Mouse (Mus musculus): ENCODE measurements around the gene Atg4a-ps. TPM values are rescaled to one million over a fixed set of nuclear protein-coding genes. Genes with fewer than 3 reads are reported as not detected.

The Atg4a-ps gene
- total RNA-seq, 2 experiments from 2014 or later, result 2.2 TPM; not detected in 1

DNA sequence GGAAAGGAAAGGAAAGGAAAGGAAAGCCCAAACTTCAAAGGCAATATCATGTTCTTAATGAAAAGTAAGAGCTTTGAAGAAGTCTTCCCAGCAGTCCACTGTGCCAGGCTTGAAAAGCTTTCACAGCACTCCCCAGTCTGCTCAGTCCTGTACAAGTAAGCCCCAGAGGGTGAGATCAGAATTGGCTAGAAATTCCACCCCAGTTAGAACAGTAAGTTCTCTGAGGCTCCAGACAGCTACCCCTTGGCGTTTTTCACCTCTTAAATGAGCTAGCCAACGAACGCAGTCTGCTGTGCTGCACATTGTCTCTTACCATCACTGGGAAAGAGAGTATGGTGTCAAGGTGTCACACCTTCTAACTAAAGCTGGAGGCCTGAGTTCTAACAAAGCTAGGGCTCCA is 18.2 kb downstream of the Atg4a-ps start:
- DNase-seq, result peak in 1 of 2 experiments; percentile 35

DNA sequence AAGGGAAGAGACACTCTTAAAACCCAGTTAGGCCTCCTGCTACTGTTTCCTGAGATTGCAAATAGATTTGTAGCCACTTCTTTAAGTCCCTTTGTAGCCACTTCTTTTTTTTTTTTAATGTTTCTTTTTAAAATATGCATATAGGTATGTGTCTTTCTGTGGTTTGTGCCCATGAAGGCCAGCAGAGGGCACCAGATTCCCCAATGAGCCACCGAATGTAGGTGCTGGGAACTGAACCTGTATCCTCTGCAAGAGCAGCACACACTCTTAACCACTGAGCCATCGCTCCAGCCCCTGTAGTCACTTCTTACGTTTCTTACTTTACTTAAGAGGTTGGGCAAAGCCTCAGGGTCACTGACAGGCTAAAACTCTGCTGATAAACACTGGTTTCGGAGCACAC is 19.4 kb downstream of the Atg4a-ps start:
- no peak for DNase-seq

DNA sequence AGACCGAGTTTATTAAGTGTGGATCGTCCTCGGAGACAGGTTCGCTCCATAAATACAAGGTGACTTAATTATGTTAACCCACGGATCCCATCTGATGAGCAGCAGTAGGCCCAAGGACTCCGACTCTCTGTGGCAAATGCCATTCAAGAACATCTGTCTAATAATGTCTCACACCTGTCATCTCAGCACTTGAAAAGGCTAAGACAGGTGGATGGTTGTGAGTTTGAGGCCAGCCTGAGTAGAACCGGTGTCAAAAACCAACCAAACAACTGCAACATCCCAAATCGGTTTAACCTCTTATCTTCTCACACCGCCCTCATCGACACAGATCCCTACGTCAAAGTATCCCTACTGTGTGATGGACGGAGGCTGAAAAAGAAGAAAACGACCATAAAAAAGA is 20.7 kb downstream of the Atg4a-ps start:
- DNase-seq, result no peak

DNA sequence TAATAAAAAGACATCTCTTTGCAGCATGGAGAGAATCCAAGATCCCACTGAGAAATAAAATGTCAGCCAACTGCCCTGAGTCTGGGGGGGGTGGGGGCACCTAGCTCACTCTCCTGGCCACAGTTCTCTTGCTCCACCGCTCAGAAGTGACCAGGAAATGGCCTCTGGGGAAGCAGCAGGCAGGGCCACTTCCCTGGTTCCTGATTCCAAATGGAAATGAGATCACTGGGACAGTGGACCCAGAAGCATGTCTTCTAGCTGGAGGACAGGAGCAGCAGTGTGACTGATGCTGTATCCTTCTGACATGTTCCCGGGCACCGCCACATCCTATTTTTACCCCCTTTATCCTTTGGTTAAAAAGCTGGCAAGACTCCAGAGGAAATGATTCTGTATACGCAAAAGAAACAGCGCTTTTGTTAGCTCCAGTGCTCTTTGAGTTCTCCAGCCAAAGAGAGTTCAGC is 21.2 kb downstream of the Atg4a-ps start:
- no peak for DNase-seq

DNA sequence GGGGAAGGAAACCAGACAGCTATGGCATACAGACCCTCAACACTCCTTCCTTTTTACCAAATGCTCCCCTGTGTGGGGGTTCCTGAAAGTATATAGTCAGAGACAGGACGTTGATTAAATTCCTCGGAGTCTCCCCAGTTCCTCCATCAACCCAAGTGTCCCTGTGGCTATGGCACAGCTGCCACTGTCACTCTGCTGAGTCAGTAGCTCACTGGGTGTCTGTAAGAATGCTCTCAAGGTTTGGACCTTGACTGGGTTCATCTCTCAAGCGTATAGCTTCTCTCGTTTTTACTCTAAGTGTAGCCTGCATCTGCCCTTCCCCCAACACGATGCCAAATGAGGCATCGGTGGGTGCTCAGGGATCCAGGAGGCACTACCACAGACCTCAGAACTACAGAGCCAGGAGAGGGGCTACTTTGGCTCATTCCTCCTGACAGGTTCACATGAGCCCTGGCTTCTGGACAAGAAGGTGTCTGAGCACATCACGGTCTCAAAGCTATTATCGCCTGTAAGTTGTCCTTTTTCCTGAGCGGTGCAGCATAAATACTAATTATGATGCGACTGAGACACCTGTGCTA is 21.9 kb downstream of the Atg4a-ps start:
- no peak for DNase-seq

DNA sequence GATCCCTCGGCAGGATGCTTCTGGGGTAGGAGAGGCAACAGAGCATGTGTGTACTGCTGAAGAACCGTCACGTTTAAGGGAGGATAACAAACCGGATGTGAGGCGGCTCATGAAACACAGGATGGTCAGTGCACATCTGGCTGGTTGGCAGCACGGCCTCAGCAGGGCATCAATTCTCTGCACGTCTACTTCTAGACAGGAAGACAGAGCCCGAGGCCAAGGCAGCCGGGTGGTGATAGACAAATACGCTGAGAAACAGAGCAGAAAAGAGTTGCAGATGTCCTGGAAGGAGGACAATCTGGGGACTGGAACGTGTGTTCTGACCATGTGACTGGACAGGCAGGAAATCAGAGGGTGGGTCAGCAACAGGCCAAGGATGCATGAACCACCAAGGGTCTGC is 25.8 kb downstream of the Atg4a-ps start:
- DNase-seq, result no peak

DNA sequence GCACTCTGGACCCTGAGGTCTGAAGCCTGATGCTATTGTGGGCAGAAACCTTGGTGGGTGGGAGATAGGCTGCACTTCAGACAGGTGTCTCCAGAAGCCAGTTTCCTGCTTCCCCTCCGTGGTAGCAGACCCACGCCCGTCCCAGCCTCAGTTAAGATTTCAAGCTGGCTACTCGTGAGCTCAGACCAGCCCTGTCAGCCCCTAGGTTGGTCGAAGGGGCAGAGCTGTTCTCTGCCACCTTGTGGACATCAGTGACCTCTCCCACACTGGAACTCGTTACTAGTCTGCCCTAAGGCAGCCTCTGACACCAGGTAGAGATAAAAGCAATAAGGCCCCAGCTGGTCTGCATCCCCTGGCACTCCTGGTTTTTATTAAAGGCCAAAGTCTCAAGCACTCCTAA is 28.9 kb downstream of the Atg4a-ps start:
- DNase-seq, result no peak

DNA sequence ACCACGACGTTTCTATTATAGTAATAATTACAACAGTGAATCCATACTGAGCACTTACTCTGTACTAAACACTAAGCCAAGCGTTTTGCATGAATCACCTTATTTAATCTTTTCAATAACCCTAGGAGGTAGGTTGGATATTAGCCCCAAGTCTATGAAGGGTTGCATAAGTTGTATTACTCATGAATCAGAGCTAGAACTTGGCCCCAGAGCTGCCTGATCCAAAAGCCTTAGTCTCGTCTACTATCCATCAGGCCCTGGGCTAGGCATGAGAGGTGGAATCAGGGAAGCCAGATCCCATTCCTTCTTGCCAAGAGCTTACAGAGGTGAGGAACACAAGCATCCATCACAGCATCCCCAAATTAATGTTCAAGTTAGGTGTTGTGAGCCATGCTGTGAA is 30.2 kb downstream of the Atg4a-ps start:
- no peak for DNase-seq

DNA sequence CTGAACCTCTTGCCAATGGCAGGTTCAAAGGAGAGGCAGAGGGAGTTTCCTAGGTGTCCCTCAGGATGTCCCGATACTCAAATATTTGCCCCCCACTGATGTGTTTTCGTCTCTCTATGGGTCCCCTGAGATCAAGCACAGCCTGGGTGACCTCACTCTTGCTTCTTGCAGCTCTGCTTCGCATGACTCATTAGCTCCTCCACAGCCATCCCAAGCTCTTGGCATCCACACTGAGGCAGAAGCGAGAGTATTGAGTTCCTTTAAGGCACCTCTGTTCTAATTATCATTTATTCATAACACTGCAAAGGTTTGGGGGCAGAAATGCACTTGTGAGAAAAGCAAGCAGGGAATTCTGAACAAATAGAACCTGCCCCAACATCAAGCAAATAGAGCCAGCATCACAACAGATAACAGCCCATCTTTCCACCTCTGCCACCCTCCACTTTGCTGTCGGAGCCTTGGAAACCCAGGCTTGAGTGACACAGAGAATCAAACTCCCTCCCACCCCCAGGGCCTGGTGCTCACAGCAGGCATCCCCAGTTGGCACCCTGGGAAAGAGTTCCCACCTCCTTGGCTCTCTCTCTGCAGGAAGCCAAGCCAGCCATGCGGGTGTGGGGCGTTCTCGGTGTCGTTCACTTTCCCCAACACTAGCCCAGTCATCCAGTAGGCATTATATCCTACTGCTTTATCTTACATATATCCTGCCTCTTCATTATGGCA is 33.1 kb downstream of the Atg4a-ps start:
- peak; percentile 35 to 62 for DNase-seq

DNA sequence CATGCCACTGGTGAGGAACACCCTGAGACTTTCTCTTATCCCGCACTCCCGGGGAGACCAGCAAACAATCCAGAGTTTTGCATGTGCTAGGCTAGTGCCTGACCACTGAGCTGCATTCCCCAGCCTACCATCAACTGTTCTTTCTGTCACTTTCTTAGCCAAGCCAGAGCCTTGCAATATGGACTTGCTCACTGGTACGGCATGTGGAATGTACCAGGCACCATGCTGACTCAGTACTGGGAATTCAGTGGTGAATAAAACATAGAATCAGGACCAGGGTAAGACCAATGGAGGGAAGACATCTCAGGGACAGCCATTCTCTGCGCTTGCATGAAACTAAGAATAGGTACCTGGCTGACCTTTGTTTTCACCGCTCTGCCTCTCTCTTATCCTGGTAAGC is 35.6 kb downstream of the Atg4a-ps start:
- no peak for DNase-seq

DNA sequence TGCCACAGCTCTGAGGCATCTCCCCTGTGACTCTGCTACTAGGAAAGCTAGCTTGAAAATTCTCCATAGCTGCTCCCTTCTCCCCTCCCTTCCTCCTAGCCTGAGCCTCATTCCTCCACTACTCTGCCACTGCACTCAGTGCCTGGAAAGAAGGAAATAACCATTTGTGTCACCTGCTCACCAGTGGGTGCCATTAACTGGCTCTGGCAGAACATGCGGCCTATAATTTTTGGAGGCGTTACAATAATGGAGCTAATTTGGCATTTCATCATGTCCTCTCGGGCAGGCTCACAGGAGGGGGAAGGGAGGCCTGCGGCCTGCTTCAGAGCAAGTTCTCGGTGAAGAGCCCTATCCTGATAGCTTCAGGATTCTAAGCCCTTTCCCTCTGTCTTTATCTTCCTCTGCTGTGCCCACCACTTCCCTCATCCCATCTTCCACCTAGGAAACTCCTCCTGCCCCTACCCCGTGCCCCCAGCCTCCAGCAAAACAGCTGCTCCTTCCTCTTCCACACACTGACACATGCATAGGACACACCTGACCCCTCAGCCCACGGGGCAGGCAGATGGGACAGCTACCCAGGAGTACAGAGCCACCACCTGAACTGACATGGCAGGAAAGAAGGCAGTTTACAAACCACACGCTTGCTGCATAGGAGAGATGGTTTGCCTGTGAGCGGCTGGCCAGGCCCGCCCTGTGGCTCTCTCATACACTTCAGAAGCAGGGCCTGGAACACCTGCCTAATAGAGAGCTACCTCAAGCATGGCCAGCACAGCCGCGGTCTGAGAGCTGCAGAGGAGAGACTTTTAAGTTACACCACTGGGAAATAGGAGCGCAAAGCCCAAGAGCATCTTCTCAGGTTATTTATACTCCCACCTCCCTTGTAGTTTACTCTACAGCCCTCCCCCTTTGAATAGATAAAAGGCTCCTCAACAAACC is 38.9 kb downstream of the Atg4a-ps start:
- no peak for DNase-seq

DNA sequence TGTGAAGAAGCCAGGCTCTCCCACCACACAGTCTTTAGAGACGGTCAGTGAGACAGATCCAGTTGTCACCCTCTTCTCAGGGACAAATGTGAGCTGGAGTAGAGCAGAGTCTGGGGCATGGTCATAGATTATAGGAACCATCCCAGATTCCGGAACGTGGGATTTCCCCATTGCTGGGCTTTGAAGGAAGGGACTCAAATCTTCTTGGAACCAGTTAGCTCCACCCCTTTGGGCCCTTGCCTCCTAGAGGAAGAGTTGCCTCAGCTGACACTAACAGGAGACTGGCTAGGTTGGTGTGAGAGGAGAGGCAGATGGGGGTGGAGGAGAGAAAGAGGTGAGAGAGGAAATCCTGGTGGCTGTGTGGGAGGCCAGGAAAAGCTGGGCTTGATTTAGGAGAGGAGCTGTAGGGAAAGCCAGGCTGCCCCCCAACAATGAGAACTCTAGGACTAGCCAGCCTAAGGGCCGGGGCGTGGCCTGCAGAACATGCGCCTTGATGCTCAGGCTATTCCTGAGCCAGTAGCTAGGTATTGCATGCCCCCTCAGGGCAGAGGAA is 39.7 kb downstream of the Atg4a-ps start:
- no peak for DNase-seq

DNA sequence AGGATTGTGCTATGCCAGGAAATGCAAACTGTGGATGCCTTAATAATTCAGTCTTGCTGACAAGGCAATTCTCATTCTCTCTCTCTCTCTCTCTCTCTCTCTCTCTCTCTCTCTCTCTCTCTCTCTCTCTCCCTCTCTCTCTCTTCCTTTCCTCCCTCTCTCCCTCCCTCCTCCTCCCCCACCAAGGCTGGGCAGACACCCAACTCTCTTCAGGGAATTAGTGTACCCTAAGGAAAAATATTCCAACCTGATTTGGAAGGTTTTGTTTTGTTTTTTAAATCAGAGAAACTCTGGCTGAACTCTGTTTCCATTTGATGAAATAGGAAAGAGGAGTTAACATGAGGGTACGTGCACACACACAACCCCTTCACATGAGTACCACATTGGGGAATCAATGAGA is 44.3 kb downstream of the Atg4a-ps start:
- DNase-seq, result peak in 1 of 2 experiments; percentile 29

DNA sequence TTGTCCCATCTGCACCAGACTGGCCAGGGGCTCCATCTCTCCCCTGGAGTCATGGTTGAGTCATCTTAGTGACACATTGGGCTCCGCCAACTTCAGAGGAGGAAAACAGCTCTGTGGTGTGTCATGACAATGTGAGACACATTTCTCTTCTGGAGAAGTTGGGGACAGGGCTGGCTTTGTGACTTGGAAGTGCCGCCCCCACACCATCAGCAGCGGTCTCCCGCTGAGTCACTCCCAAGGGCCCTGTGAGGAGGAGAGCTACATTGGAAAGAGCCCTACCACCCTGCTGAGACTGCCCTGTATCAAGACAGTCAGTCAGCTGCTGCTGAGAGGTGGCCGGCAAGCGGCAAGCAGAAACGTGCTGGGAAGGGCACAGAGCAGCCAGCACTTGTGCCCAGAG is 44.9 kb downstream of the Atg4a-ps start:
- peak; percentile 18 to 47 for DNase-seq

DNA sequence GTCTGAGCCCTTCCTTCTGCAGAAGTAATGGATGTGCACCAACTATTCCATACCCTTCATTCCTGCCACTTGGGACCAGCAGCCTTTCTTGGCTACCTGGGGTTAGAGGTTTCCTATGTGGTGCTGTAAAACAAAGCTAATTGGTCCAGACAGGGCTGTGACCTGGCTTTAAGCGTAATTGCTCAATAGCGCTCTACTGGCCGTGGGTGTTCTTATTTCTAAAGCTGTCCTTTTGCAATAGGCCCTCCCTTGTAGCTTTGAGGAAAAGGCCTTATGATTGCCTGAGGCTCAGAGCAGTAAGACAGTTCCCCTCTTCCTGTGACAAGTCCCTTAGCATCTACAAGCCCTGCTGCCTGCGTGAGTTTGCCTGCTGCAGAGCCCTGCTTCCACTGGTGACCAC is 48.3 kb downstream of the Atg4a-ps start:
- no peak for DNase-seq

DNA sequence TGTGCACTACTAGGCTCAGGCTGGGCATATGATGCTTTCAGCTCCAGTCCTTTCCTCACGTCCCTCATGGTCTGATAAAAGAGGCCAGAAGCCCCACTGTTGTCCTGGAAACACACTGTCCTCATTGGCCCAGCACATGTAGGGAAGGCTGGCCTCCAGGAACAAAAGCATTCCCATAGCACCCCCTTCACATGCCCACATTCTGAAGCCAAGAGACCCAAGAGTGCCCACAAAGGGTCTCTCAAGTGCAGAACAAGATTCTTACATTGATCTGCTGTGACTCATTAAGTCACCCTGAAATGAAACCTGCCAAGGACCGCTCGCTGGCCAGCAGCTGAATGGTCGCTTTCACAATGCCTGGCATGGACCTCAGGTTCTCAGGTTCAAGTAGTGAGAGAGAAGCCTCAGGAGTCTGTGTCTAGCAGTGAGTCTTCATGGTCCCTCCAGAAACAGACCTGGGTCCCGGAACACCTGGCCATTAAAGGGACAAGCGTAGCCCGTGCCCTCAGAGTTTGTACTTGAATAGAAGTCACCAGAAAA is 50.5 kb downstream of the Atg4a-ps start:
- no peak for DNase-seq

Small RNA genes within 50 kb of the gene (microRNA-seq; reads per million reads assigned to microRNA genes)
- 0 reads per million in 2 experiments for gene Gm25325

Other genes starting within 250 kb of the Atg4a-ps start
- gene Syt6, start 70.8 kb downstream of the Atg4a-ps start, total RNA-seq (2021), result not detected
- gene Olfml3, start 91.9 kb upstream of the Atg4a-ps start, total RNA-seq (2021), result 1 to 10 TPM; 4.3 to 5.3 TPM
- not detected for gene Gm10964, start 93.3 kb upstream of the Atg4a-ps start, total RNA-seq (2021)
- 100 to 1,000 TPM in 1 of 2 experiments, 10 to 100 TPM in 1; 87.7 to 124 TPM for gene Hipk1, start 145.5 kb upstream of the Atg4a-ps start, total RNA-seq (2021)
- 10 to 100 TPM in 1 of 2 experiments, 1 to 10 TPM in 1; 7.7 to 10.8 TPM for gene Dclre1b, start 163.4 kb upstream of the Atg4a-ps start, total RNA-seq (2021)
- 10 to 100 TPM; 15.2 to 16.1 TPM for gene Ap4b1, start 163.5 kb upstream of the Atg4a-ps start, total RNA-seq (2021)
- under 1 TPM in 1 of 2 experiments, not detected in 1; 0.28 TPM for gene Gm43064, start 163.5 kb upstream of the Atg4a-ps start, total RNA-seq (2021)
- not detected for gene Bcl2l15, start 186.5 kb upstream of the Atg4a-ps start, total RNA-seq (2021)
- gene Ptpn22, start 213.7 kb upstream of the Atg4a-ps start, total RNA-seq (2021), result 1 to 10 TPM; 1.0 to 3.6 TPM

Measured in heart, adult 18-20 months (tissue).